Mouse (Mus musculus): Measurements from ENCODE around the gene Cfap73.
A peak's percentile ranks its signal among the peaks of the same experiment; 100 is the strongest.

Cfap73 gene

DNA sequence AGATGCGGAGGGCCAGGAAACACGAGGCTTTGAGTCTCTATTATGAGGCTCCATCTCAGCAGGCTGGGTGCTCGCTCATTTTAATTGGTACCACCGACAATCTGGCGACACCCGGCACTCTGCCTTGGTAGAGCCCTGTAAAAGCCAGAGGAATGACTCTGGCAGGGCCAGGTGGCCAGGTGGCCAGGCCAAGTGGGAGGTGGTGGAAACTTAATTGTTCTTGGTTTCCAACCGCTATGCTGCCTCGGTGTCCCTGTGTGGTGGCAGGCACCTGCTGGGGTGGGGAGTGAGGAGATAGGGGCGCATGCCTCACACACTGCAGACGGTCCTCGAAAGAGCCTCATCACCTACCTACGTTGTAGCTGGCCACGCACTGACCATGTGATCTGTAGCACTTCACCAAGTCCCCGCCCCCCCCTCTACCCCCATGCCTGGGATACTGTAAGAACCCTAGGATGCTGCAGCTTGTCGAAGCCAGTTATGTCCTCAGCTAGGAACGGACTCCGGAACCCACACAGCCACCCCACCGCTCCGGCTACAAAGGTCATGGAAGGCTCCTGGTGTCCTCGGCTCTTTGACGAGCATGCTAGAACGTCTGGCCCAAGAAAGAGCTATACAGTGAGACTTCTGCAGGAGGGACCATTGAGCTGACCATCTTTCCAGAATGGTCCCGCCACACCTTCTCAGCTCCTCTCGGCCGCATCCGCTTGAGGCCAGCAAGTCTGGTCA is 54.0 kb downstream of the Cfap73 start:
- DNase-seq = peak; percentile 55

DNA sequence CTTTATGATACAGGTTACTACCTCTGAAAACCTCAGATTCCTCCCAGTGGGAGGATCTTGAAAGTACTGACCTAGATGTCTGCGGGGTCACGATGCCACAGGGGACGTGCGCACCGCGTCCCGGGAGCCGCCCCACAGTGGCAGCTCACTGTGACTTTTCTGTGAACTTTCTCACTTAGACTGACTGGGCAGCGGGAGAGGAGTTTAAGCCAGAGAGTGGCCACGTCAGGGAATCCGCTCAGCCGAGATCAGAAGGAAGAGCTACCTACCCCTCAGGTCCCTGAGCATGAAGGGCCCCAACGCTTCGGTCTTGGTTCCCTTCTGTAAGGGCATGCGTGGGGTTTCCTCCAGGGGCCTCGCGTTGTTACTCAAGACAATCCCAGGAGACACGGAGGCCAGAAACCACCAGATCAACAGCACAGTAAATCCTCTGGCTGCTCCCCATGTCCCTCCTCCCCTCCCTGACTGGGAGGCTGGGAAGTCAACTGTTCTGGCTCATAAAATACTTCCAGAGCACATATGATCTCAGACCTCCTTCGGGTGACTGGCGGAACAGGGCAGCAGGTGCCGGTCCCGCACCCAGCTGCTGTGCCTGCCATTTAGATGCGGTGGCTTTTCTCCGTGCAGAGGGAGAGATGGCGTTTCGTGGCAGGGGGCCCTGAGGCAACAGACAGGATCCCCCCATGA is 54.7 kb downstream of the Cfap73 start:
- peak; percentile 77 for DNase-seq

DNA sequence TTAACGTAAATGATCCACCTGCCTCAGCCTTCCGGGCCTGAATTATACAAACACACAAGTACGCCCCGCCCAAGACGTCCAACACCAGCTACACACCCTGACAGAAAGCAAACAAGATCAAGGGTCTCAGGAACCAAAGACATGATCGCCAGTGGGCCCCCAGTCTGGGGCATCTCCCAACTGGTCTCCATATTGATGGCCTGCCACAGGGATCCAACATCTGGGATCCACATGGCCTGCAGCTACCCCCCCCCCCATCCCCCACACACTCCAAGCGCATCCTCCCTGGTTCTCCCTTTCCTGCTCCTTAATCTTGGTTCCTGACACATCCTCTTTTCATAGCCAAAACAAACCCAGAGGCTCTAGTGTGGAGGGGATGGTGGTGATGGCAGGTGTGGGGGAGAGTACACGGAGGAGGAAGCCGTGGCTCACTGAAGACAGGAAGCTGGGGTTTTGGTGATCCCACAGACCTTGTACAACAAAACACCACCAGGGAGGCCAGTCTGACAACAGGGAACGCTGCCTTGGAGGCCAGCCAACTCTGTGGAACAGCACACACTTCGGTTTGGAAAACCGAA is 55.4 kb downstream of the Cfap73 start:
- peak; percentile 71 for DNase-seq
